Mouse (Mus musculus) stomach, postnatal 0 days (tissue): ENCODE results near the gene Ccdc27. TPM values are rescaled to one million over a fixed set of nuclear protein-coding genes. Genes with fewer than 3 reads are reported as not detected.

Experiments used
- ATAC-seq: fragments of 200-750 bp; cut with Nextera tagmentation; 2 replicates; pipeline ENCODE4 v1.8.0; 2017; ENCODE audit not compliant: low FRiP score, low TSS enrichment
- DNase-seq: peaks from one replicate; pipeline ENCODE4 v3.0.0-alpha.2; 2016; ENCODE audit warnings: low spot score
- H3K27ac ChIP-seq: fragments of 300-500 bp; sonication (generic); replicated peaks from 2 replicates; pipeline ENCODE4 v1.5.1; 2014; ENCODE audit warnings: mild to moderate bottlenecking, control low read depth
- H3K27me3 ChIP-seq: fragments of 300-500 bp; sonication (generic); 2 replicates; pipeline ENCODE4 v1.6.1; 2014; ENCODE audit warnings: low read length; ENCODE audit not compliant: control insufficient read depth, insufficient read depth
- H3K36me3 ChIP-seq: fragments of 300-500 bp; sonication (generic); 2 replicates; pipeline ENCODE4 v1.6.1; 2014; ENCODE audit warnings: low read length, mixed read lengths; ENCODE audit not compliant: control insufficient read depth, insufficient read depth
- H3K4me1 ChIP-seq: fragments of 300-500 bp; sonication (generic); replicated peaks from 2 replicates; pipeline ENCODE4 v1.6.1; 2014; ENCODE audit warnings: antibody characterized with exemption; ENCODE audit not compliant: control insufficient read depth, insufficient read depth
- H3K4me2 ChIP-seq: fragments of 300-500 bp; sonication (generic); replicated peaks from 2 replicates; pipeline ENCODE4 v1.6.1; 2014; ENCODE audit warnings: low read depth, mild to moderate bottlenecking, control low read depth, moderate library complexity
- H3K4me3 ChIP-seq: fragments of 300-500 bp; sonication (generic); 2 replicates; pipeline ENCODE4 v1.5.1; 2014; ENCODE audit warnings: low read depth, low read length, control low read depth
- H3K9ac ChIP-seq: fragments of 300-500 bp; sonication (generic); 2 replicates; pipeline ENCODE4 v1.6.1; 2014; ENCODE audit warnings: mild to moderate bottlenecking, low read length, control low read depth, mixed read lengths
- H3K9me3 ChIP-seq: fragments of 300-500 bp; sonication (generic); 2 replicates; pipeline ENCODE4 v1.6.1; 2016; ENCODE audit warnings: low read length; ENCODE audit not compliant: control insufficient read depth
- CTCF ChIP-seq: IDR thresholded peaks from 2 replicates; pipeline ENCODE4 v1.5.1; 2016; ENCODE audit warnings: antibody characterized with exemption, low read depth, mild to moderate bottlenecking, moderate library complexity
- EP300 ChIP-seq: optimal IDR thresholded peaks from 2 replicates; pipeline ENCODE3; 2016; ENCODE audit warnings: antibody characterized with exemption
- WGBS: fragments of 180-500 bp; shearing (Covaris S2); extraction: QIAGEN DNeasy Blood & Tissue Kit; methylation state at CpG from one replicate; pipeline ENCODE4 v1.1.7; 2014; 5-methylcytosine and 5-hydroxymethylcytosine counted together
- polyA plus RNA-seq: library from polyadenylated mRNA; unstranded; fragments of >200 nt; fragmentation: Nextera tagmentation; extraction: Ambion mirVana; gene quantifications from 2 replicates; pipeline ENCODE4 v1.2.1, GENCODE M21; 2015

The Ccdc27 gene
- polyA plus RNA-seq, result 0.07 TPM in 1 of 2 replicates, not detected in the other

DNA sequence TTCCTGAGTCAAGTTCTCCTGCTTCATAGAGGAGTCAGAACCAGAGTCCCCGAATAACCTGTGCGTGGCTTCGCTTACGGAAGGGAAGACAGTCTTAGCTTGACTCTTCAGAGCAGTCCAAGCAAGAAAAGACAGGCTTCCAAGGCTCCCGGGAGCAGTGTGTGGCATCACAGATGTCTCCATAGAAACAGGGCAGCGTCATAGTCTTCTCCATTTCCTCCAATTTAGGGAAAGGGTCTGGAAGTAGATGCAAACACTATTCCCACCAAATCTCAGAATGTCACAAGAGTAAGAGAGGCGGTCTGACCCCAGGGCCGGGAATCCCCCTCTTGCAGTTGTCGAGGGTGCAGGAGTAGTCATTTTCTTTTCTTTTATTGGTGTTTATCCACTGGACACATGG lies at the start of gene Ccdc27:
Ccdc27 (minus strand) TSS at position 101 of the 400 bp plus-strand sequence.
- no peaks in the 10 kb centered on the region for H3K9me3 ChIP-seq
- H3K36me3 ChIP-seq, result no peaks in the 10 kb centered on the region
- H3K27ac ChIP-seq, result no peak within 1 kb of the TSS
- DNase-seq, result no peak
- no peak for ATAC-seq
- H3K4me3 ChIP-seq, result no peak within 1 kb of the TSS
- H3K4me2 ChIP-seq, result no peak within 1 kb of the TSS
- no peaks in the 10 kb centered on the region for H3K27me3 ChIP-seq
- 82% methylated on average over 9 of the region's 9 CpGs for WGBS
- H3K9ac ChIP-seq, result no peak within 1 kb of the TSS
- H3K4me1 ChIP-seq, result no peaks in the 10 kb centered on the region
- TF ChIP-seq EP300, result no peak
- TF ChIP-seq CTCF, result no peak

GRCm38 (mm10) chr4:154091356-154091755 lies 48.9 kb upstream of the Ccdc27 start:
- TF ChIP-seq CTCF, result no peak
- TF ChIP-seq EP300, result no peak
- Histone ChIP-seq H3K4me2 (no peak overlapping the region), H3K27me3 (no peaks in the 10 kb centered on the region), H3K4me1 (no peaks in the 10 kb centered on the region), H3K4me3 (no peak overlapping the region), H3K36me3 (no peaks in the 10 kb centered on the region), H3K27ac (no peak overlapping the region), H3K9me3 (no peaks in the 10 kb centered on the region), H3K9ac (no peak overlapping the region)
- WGBS, result 74% methylated on average over 8 of the region's 8 CpGs
- DNase-seq (no peak), ATAC-seq (no peak)

GRCm38 (mm10) chr4:154089205-154089604 lies 46.7 kb upstream of the Ccdc27 start:
- Histone ChIP-seq H3K9ac (no peak overlapping the region), H3K9me3 (no peaks in the 10 kb centered on the region), H3K4me1 (no peaks in the 10 kb centered on the region), H3K4me3 (no peak overlapping the region), H3K27me3 (no peaks in the 10 kb centered on the region), H3K27ac (no peak overlapping the region), H3K4me2 (no peak overlapping the region), H3K36me3 (no peaks in the 10 kb centered on the region)
- TF ChIP-seq EP300 (no peak), CTCF (peak; percentile 47)
- DNase-seq (no peak), ATAC-seq (no peak)
- 57% methylated on average over 5 of the region's 5 CpGs for WGBS

- H3K9me3 ChIP-seq, result no peaks in the 10 kb centered on the region
- H3K9ac ChIP-seq, result no peak overlapping the region
- H3K27ac ChIP-seq, result peak overlapping the region; percentile 67
- H3K36me3 ChIP-seq, result no peaks in the 10 kb centered on the region
- ATAC-seq (no peak), DNase-seq (no peak)
- no peak overlapping the region for H3K4me3 ChIP-seq
- TF ChIP-seq CTCF (no peak), EP300 (no peak)
- H3K4me2 ChIP-seq, result no peak overlapping the region
- H3K27me3 ChIP-seq, result no peaks in the 10 kb centered on the region
- no peaks in the 10 kb centered on the region for H3K4me1 ChIP-seq
- WGBS, result 62% methylated on average over 8 of the region's 8 CpGs
Measured at GRCm38 (mm10) chr4:154086436-154086835, 44.0 kb upstream of the Ccdc27 start.

DNA sequence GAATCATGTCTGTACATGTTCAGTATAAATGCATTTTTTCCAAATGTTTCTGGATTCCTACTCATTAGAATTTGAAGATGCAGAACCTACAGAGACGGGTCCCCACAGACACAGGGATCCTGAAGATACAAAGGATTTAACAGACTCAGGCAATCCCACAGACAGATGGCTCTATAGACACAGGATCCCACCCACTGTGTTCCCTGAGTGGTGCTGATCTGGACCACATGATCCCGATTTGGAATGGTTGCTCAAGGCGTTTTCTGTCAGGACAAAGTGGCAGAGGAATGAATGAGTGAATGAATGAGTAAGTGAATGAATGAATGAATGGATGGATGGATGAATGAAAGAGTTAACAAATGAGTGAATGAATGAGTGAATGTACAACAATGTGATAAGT lies 43.4 kb upstream of the Ccdc27 start:
- Histone ChIP-seq H3K36me3 (no peaks in the 10 kb centered on the region), H3K4me1 (no peaks in the 10 kb centered on the region), H3K27ac (no peak overlapping the region), H3K4me3 (no peak overlapping the region), H3K9me3 (no peaks in the 10 kb centered on the region), H3K27me3 (no peaks in the 10 kb centered on the region), H3K4me2 (no peak overlapping the region), H3K9ac (no peak overlapping the region)
- DNase-seq (no peak), ATAC-seq (no peak)
- WGBS, result 58% methylated on average over 3 of the region's 3 CpGs
- TF ChIP-seq EP300 (no peak), CTCF (no peak)

DNA sequence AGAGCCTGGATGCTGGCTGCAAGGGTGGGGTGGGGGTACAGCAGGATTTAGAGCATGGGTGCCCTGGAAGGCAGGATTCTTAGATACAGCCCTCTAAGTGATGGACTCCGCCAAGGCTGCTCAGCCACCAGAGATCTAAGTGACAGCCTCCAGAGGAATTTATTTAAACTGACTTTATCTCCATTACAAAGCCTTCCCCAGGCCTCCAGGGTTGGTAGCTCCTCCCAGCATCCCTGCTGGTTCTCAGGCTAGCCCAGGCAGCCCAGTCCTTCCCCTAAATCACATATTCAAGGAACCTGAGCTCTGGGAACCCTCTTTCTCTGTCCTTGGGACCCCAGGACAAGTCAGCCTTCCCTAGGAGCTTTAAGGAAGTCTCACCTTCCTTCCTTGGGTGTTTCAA lies 39.5 kb upstream of the Ccdc27 start:
- 18% methylated on average over 1 of the region's 1 CpGs for WGBS
- DNase-seq (no peak), ATAC-seq (no peak)
- no peak overlapping the region for H3K4me2 ChIP-seq
- no peak overlapping the region for H3K27ac ChIP-seq
- H3K9ac ChIP-seq, result no peak overlapping the region
- H3K27me3 ChIP-seq, result no peaks in the 10 kb centered on the region
- TF ChIP-seq CTCF (no peak), EP300 (no peak)
- no peaks in the 10 kb centered on the region for H3K9me3 ChIP-seq
- H3K4me1 ChIP-seq, result no peaks in the 10 kb centered on the region
- H3K4me3 ChIP-seq, result no peak overlapping the region
- no peaks in the 10 kb centered on the region for H3K36me3 ChIP-seq
